Mouse (Mus musculus): ENCODE data around the gene Marco.

The Marco gene

DNA sequence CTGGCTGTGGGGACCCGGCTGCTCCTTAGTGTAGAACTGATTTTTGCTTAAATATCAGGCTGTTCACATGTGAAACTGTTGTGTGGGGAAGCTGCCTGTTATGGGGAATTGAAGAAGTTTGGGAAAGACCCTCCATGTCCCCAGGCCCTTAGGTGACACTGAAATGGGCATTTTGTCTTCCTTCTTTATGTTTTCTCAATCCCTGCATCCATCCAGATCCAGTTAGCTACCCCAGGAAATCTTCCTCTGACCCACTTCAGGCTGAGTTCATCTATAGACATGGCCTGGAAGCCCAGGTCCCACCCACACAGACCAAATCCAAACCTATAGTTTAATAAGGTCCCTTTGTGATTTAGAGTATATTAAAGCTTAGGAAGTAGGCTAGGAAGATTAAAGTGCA, at the start of gene Marco:
Gene Marco, minus strand, starts transcription at position 101 of the 400 bp plus-strand sequence.
- DNase-seq (ENCODE audit: low read depth, low spot score): no peak

DNA sequence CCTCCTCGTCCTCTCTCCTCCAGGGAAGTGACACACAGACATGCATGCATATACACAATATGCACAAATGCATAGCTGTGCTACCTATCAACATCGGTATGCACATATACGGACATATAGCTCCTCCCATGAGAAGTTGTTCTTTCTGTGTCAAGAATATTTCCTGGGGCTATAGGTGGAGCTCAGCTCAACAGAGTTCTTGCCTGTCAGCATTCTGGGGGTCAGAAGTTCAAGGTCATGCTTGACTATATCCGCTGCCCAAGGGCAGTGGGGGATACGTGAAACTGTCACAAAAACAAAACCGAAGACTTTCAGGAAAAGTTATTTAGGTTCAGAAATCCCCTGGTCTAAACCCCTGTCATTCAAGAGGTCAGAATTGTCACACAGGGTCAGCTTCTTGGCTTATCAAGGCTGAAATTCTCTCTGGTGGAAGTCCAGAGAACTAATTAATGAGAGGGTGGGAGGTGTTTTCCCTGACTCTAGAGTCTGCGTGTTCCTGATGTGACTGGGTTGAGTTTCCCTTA, 34.7 kb upstream of the Marco start:
- no peak for DNase-seq (ENCODE audit: low read depth, low spot score)

DNA sequence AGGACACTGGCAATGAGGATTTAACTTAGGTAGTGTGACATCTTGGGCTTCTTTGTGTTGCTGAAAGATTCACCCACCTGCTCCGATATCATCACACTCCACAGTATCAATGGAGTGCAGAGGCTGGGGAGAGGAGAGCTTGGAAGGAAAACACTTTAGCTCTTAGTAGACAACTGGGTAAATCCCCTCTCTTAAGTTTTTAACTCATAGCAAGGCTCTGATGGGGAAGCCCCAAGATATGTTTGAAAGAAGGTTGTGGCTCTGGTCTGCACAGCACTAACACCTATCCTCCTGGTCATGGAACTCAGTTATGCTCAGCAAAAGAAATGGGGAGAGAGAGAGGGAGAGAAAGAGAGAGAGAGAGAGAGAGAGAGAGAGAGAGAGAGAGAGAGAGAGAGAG, 32.2 kb upstream of the Marco start:
- DNase-seq (ENCODE audit: low read depth, low spot score): no peak

DNA sequence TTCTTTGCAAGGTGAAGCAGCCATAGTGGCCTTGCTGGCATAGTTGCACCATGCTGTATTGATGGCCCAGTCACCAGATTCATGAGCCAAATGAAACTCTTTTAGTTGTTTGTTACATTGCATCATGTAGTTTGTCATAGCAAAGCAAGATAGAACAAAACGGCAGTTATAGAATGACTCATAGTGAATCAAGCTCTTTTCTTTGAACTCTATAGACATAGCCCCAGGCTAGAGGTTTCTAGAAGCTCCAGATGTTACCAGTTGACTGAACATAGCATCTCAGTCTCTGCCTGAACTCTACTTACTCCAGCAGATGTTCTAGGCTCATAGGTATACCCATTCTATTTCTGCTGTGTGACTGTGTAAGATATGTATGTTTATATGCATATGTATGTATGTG, 31.1 kb upstream of the Marco start:
- DNase-seq (ENCODE audit: low read depth, low spot score): no peak

DNA sequence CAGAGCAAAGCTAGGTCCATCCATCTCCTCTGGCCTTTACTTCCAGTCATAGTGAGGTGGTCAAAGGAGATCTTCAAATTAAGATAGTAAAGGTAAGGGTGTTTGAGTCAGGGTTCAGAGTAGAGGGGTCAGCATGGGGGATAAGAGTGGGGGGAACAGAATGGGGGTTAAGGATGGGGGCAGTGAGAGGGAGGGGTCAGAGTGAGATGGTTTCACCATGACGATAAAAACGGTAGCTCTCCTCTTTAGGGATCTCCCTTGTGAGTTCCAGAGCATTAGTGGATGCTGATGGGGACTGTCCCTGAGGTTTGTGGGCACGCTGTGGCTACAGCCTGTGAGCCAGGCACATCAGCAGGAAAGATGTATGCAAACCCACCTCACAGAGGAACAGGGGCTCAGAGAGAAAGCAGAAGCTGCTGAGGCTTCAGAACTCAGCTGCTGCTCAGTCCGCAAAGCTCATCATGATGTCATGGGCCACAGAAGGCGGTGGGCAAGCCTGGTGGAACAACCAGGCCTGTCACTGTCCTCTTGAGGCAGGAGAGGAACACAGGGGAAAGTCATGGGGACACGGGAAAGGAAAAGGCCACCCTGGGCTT, 27.6 kb upstream of the Marco start:
- no peak for DNase-seq (ENCODE audit: low read depth, low spot score)

DNA sequence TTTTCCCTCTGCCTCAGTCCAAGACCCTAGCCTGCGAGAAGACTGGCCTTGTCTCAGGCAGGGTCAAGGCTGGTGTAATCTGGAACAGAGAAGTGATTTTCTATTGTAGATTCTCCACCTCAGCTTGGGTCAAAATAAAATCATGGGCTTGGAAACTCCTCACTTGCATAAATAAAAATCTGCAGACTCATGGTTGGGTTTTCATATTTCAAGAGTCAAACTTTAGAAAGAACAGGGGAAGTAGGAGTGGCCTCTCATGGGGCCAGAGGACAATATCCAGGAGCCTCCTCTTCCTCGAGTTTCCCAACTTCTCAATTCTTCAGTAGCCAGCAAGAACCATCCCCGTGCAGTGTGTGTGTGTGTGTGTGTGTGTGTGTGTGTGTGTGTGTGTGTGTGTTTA, 26.9 kb upstream of the Marco start:
- DNase-seq (ENCODE audit: low read depth, low spot score): no peak

DNA sequence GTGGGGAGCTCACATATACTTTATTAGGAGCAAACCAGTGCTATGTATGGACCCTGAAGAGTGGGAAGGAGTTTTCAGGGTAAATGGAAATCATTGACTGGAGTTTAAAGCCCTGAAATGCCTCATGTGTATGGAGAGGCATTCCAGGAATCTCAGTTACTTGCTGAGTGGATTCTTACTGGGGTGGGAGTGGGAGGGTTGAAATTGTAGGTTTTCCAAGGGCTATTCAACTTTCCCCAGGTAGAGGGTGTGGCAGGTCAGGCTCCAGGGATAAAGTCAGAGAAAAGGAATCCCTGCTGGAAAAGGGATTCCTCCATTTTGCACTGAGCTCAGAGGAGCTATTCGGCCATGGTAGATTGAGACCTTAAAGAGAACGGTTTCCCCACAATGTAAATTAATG, 25.1 kb upstream of the Marco start:
- DNase-seq (ENCODE audit: low read depth, low spot score): no peak

DNA sequence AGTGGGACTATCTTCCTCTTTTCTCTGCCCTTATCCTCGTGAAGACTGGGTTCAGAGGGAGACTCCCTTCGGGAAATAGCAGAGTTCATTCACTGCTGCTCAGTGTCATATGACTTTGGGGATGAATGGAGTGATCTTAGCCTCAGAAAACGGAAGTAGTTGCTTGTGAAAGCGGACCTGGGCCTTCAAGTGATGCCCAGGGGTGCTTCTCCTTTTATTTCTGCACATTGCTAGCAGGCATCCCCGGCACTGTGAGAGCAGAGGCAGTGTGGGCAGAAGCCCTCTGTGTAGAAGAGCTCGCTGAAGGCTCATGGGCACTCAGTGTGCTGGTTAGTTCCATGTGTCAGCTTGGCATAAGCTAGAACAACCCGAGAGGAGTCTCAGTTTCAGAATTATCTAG, 12.8 kb upstream of the Marco start:
- no peak for DNase-seq (ENCODE audit: low read depth, low spot score)

DNA sequence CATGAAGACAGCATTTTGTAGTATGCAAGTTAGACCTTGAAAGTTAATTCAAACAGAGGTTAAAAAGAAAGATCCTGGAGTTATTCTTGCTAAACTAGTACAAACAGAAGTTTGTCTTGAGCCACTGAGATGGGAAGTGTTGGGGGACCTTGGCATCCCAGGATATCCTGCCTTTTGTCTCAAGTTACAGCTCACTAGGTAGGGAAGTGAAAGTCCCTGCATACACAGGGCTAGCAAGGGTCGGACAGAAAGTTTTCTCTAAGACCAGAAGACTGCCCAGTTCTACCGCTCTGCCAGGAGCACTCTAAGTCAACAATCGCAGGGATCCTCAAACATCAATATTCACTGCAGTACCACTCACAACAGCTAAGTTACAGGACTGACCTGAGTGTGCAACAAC, 5.5 kb upstream of the Marco start:
- no peak for DNase-seq (ENCODE audit: low read depth, low spot score)

DNA sequence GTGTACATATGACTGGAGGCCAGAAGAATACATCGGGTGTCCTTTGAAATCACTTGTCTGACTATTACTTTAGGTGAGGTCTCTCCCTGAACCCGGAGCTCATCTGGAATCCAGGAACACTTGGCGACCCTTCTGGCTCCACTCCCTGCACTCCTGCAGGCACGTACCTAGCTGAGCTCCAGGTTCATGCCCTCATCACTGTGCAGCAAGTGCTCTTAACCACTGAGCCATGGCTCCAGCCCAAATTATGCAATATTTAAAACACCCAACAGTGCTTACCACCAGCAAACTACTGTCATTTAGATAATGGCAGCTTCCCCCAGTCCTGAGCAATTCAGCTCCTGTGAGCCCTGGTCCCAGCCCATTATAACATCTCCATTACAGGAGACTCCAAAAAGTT, 4.2 kb upstream of the Marco start:
- no peak for DNase-seq (ENCODE audit: low read depth, low spot score)

DNA sequence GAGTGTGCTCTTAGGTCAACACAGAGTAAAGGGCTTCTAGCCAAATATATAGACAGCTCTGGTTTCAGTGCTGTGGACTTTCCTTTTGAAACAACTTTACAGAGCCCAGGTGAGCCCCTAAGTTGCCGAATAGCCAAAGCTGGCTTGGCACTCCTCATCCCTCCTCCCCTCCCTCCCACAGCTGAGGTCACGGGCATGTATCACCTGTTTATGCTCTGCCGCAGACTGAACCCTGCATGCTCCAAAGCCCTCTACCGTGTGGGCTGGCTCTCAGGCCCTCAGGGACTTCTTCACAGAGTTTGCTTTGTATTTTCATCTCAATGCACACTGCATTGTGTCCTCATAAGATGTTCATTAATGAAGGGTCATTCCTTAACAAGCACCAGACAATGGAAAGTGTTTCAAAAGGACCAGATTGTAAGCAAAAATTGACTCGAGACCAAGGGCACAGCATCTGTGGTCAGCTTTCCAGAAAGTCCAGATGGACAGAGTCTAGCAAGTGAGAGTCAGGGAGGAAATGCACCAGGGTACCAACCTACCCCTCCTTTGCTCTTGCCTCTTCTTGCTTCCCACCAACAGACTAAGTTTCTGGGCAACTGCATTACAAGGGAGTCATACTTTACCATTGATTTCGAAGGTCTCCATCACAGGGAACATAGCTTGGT, 646 bp downstream of the Marco start:
- DNase-seq (ENCODE audit: low read depth, low spot score): no peak

DNA sequence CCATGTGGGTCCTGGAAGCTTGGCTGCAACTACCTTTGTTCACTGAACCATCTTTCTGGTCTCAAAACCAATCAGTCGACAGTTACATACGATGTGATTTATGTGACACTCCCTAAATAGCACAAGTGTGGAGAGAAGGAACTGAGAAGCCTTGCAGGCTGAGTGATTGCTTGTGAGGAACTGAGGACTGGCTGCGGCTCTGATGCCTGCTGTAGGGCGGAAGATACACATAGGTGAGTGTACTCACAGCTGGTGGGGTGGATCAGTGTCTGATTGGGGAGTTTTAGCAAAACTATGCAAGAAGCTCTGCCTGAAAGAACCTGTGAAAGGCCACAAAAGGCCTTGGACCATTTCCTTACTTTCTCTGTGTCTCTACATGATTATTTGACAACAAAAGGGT, 3.3 kb downstream of the Marco start:
- DNase-seq (ENCODE audit: low read depth, low spot score): no peak

DNA sequence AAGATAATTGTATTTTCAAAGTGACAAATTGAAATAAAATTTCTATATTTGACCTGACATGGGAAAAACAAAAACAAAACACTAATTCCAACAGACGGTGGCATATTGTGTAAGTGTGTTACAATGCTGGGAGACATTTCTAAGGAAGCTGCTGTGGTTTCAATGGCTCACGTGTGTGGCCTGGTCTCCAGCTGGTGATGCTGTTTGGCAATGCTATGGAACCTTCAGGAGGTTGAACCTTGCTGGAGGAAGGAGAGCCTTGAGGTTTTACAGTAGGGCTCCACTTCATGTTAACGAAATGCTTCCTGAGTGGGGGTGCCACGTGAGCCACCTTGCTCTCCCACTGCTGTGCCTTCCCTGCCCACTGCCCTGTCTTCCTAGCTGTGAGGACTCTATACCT, 6.8 kb downstream of the Marco start:
- no peak for DNase-seq (ENCODE audit: low read depth, low spot score)

DNA sequence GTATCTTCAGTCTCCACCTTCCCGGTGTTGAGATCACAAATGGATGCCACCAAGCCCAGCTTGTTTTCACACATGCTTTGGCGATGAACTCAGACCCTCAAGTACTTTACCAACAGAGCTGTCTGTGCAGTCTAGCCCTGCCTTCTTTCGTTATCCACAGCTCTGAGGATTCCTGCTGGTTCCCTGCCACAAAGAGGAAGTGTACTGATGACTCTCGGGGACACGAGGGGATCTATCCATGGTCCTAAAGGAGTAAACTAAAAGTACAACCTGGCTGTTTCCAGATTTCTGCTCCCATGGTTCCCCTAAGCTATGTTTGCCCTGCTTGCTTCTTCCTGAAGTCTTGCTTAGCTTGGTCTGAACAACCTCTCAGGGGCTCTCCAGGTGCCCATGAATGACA, 23.9 kb downstream of the Marco start:
- peak; percentile 26 for DNase-seq (ENCODE audit: low read depth, low spot score)

DNA sequence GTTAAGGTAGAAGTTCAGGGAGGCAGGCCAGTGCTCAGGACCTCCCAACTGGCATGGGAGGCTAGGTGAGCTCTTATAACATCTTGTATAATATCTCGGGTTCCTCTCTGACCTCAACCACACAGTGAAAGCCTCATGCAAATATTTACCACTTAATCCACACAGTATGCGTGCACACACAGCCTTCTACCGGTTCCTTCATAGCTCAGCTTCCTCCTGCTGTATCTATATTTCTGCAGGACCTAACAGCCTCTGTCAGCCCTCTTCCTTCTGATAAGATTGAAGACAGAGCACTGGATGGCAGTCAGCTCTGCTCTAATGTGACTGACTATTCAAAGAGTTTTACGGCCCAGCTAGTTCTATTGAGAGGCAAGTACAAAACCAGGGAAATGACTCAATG, 30.0 kb downstream of the Marco start:
- DNase-seq (ENCODE audit: low read depth, low spot score): no peak

DNA sequence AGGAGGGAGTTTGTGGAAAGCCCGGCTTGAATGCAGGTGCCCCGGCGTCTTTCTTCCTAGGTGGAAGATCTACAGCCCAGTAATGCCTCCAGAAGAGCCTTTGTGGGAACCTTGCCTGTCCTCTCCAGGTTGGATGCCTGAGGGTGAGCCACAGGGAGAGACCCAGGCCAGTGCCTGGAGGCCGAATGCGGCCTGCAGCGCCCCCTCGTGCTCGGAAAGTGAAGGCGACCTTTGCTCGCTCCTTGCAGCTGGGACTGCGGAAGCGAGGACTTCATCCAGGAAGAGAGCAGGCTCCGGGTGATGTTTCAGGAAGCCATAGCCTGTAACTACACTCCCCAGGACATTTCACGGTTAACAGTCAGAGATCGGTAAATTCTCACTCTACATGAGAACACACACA, 35.9 kb downstream of the Marco start:
- DNase-seq (ENCODE audit: low read depth, low spot score): peak; percentile 82

DNA sequence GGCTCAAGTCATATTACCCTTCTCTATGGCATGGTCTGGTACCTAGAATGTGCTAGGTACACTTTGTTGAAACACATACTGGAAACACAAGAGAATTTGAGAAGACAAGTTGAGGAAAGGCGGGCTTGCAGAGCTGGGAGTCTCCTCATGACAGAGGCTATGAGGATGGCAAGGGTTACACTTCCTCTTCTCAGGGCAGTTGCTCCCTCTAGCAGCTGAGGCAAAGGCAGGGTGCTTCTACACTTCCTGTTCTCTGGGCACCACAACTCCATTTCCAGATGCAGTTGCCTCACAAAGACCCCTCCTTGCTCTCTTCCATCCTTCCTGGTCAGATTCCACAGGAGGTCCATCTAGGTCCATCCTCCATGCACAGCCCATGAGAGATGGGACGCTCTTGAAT, 37.5 kb downstream of the Marco start:
- DNase-seq (ENCODE audit: low read depth, low spot score): no peak

DNA sequence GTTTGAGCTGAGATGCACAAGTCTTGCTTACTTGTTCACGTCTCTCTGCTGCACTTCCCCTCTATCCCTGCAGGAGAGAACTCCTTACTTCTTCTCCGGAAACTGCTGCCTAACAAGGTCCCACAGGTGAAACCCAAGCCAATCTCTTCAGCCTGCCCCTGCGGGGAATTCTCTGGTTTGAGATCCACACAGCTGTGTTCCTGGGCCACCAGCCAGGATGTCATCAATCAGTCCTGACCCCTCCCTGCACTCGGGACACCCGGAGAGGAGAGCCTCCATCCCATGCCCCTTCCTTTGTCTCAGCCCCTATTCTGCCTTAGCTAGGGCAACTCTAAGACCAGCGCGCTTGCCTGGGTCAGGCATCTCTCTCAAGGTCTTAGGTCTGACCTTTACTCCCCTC, 38.1 kb downstream of the Marco start:
- peak; percentile 45 for DNase-seq (ENCODE audit: low read depth, low spot score)

DNA sequence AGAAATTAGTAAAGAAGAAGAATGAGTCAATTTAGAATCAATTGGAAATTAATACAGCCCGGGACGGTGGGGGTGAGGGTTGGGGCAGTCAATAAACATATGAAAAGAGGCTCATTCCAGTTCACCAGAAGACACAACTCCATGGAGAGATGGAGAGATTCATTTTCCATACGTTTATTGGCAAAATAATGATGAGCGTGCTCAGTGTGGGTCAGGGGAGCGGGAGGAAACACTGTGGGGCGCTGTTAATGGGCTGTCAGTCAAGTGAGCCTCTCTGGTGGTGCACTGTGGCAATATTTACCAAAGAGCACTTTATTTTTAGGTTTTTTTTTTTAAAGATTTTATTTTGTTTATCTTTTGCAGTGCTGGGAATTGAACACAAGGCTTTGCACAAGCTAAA, 45.8 kb downstream of the Marco start:
- DNase-seq (ENCODE audit: low read depth, low spot score): no peak

DNA sequence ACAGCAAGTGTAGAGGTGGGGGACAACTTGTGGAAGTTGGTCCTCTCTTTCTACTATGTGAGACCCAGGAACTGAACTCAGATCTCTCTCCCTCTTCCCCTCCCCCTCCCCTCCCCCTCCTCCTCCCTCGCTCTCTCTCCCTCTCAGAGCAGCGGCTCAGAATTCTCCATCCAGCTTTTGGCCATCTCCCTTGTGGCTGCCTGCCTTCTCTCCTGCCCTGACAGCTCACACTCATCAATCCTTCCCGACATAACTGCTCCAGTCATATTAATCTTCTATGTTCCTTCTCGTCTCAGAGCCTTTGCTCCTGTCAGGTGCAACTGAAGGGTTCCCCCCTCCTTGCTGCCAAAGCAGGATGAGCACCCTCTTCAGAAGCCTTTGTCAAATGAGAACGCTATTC, 46.3 kb downstream of the Marco start:
- no peak for DNase-seq (ENCODE audit: low read depth, low spot score)

DNA sequence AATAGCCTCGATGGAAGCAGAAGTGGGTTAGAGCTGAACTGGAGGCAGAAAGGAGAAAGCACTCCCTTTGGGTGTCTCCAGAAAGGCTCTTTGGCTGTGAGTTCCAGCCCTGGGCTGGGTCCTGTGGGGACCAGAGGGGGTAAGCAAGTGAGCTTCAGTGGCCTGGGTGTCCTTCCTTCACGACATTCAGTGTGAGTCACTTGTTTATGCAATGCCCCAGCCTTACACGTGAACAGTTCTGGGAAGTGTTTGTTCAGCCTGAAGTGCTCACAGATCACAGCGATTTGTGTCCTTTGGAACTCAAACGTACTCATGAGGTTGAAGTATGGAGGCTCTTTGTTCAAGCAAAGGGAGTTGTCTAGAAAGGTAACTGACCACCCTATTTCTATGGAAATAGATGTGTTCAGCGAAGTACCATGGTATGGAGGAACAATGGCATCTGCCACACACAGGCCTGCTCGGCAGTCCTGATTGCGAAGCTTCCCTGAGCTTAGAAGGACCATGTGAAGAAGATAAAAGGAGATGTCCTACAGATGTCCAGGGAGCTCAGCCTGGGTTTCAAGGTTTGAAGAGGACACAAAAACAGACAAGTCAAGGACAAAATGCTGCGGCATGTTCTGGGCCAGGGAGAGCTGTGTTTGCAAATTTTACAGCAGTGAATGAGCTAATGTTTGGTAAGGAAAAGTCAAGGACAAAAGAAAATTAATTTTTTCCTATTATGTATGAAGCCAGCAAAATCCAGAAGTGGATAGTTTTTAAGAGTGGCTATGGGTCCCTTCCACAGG, 53.1 kb downstream of the Marco start:
- DNase-seq (ENCODE audit: low read depth, low spot score): no peak

DNA sequence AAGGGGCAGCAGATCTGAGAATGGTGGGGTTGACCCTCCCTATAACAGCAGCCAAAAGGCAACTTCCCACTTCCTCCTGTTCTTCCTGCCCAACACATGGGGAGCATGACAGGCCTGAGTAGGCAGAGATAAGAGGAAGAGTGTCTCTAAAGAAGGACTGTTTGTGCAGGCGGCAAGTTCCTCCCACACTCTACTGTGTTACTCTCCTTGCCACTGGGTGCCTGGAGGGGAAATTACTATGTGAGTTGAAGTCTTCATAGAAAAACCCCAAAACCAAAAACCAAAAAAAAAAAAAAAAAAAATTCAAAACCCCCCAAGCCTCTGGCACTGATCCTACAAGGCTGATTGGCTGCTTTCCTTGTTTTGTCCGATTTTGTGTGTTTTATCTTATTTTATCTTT, 55.2 kb downstream of the Marco start:
- no peak for DNase-seq (ENCODE audit: low read depth, low spot score)

DNA sequence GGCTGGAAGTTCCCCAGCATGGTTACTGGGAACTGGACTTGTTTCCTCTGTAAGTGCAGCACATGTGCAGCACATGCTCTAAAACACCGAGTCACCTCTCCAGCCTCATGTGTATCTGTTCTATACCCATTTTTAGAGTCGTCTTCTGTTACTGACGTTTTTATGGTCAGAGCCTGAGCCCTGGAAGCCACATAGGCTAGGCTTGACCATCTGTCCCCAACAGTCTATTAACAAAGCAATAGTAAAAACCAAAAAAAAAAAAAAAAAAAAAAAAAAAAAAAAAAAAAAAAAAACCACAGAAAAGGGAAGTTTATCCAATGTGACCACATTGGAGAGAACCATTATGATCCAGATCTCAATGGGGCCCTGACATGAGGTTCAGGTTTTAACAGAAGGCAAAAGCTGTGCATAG, 61.6 kb downstream of the Marco start:
- DNase-seq (ENCODE audit: low read depth, low spot score): no peak

All from mesoderm, embryonic 11.5 days (tissue).